Mouse (Mus musculus): ENCODE results near the gene Gga3. TPM values are rescaled to one million over a fixed set of nuclear protein-coding genes. Genes with fewer than 3 reads are reported as not detected.
"Not testable (repeated sequence)": the region's sequence is repeated elsewhere in the genome, so short reads cannot be mapped to it uniquely, and the experiment has no call there.

The Gga3 gene
- total RNA-seq (2021) = 10 to 100 TPM; 17.8 to 19.0 TPM
- long read RNA-seq, experiment 1, partial matches to known transcripts = 4 of 10 reads
- long read RNA-seq, experiment 1, other reads (novel, unspliced or antisense) = 3 of 10 reads
- long read RNA-seq, experiment 2, partial matches to known transcripts = 1 of 9 reads
- long read RNA-seq, experiment 2, other reads (novel, unspliced or antisense) = 4 of 9 reads

- peak; percentile 97 for DNase-seq
- intact Hi-C loops (cut with DNase I) = loop anchor here (5.0 kb wide), 1 partner anchor 121 kb away; no protein-coding TSS in a partner anchor
These were observed at the start of gene Gga3, which contains the start of gene Mrps7 for GRCm38 (mm10) chr11:115603476-115604303. Gene Gga3, minus strand, starts transcription at chr11:115604051. Gene Mrps7, plus strand, starts transcription at chr11:115603925.

- no peak for DNase-seq
- intact Hi-C loops (cut with DNase I) = no loop called here
These were observed 49.3 kb upstream of the Gga3 start for GRCm38 (mm10) chr11:115653194-115653593.

GRCm38 (mm10) chr11:115651680-115652079 lies 47.8 kb upstream of the Gga3 start:
- no peak for DNase-seq
- intact Hi-C loops (cut with DNase I) = no loop called here

- DNase-seq = no peak
- intact Hi-C loops (cut with DNase I) = loop anchor here (5.0 kb wide), 1 partner anchor 163 kb away; the partner anchor contains the start of genes Caskin2 and Tsen54
These were observed 45.9 kb upstream of the Gga3 start for GRCm38 (mm10) chr11:115649706-115650105.

GRCm38 (mm10) chr11:115647459-115647858 lies 43.6 kb upstream of the Gga3 start:
- intact Hi-C loops (cut with DNase I) = loop anchor here (1.0 to 5.0 kb wide), 2 partner anchors 67 to 165 kb away; partner anchors contain the start of genes Caskin2 and Tsen54
- peak; percentile 68 to 78 for DNase-seq

GRCm38 (mm10) chr11:115646439-115646838 lies 42.6 kb upstream of the Gga3 start:
- intact Hi-C loops (cut with DNase I) = loop anchor here (5.0 kb wide), 1 partner anchor 166 kb away; the partner anchor contains the start of genes Caskin2 and Tsen54
- DNase-seq = no peak

- not testable (repeated sequence) for DNase-seq
These were observed 41.6 kb upstream of the Gga3 start for GRCm38 (mm10) chr11:115645498-115645897.

GRCm38 (mm10) chr11:115644308-115644707 lies 40.5 kb upstream of the Gga3 start:
- intact Hi-C loops (cut with DNase I) = no loop called here
- no peak for DNase-seq

More at GRCm38 (mm10) chr11:115645498-115645897, 41.6 kb upstream of the Gga3 start:
- intact Hi-C loops (cut with DNase I) = loop anchor here (5.0 kb wide), 1 partner anchor 167 kb away; the partner anchor contains the start of genes Caskin2 and Tsen54

- DNase-seq = no peak
- intact Hi-C loops (cut with DNase I) = no loop called here
These were observed 39.4 kb upstream of the Gga3 start for GRCm38 (mm10) chr11:115643265-115643664.

GRCm38 (mm10) chr11:115642705-115643104 lies 38.9 kb upstream of the Gga3 start:
- DNase-seq = no peak

GRCm38 (mm10) chr11:115641664-115642036 lies 37.8 kb upstream of the Gga3 start:
- intact Hi-C loops (cut with DNase I) = no loop called here
- no peak for DNase-seq

More at GRCm38 (mm10) chr11:115642705-115643104, 38.9 kb upstream of the Gga3 start:
- intact Hi-C loops (cut with DNase I) = no loop called here

GRCm38 (mm10) chr11:115640978-115641663 lies 37.3 kb upstream of the Gga3 start:
- DNase-seq = no peak
- intact Hi-C loops (cut with DNase I) = no loop called here

- no peak for DNase-seq
- intact Hi-C loops (cut with DNase I) = no loop called here
These were observed 36.5 kb upstream of the Gga3 start for GRCm38 (mm10) chr11:115640311-115640828.

GRCm38 (mm10) chr11:115639540-115639939 lies 35.7 kb upstream of the Gga3 start:
- no peak for DNase-seq
- intact Hi-C loops (cut with DNase I) = no loop called here

GRCm38 (mm10) chr11:115638498-115639409 lies 34.9 kb upstream of the Gga3 start:
- DNase-seq = no peak
- intact Hi-C loops (cut with DNase I) = no loop called here

- intact Hi-C loops (cut with DNase I) = no loop called here
- no peak for DNase-seq
These were observed 33.1 kb upstream of the Gga3 start for GRCm38 (mm10) chr11:115636960-115637359.

- intact Hi-C loops (cut with DNase I) = no loop called here
These were observed 31.6 kb upstream of the Gga3 start for GRCm38 (mm10) chr11:115635484-115635883.

GRCm38 (mm10) chr11:115635041-115635440 lies 31.2 kb upstream of the Gga3 start:
- DNase-seq = no peak
- intact Hi-C loops (cut with DNase I) = no loop called here

More at GRCm38 (mm10) chr11:115635484-115635883, 31.6 kb upstream of the Gga3 start:
- DNase-seq = no peak

GRCm38 (mm10) chr11:115634109-115634508 lies 30.3 kb upstream of the Gga3 start:
- intact Hi-C loops (cut with DNase I) = no loop called here
- DNase-seq = no peak

Data from heart, postnatal 14 days (tissue).